Mouse (Mus musculus) left cerebral cortex, adult 8-10 months (tissue): ENCODE data around the gene Sh2d4b. TPM values are rescaled to one million over a fixed set of nuclear protein-coding genes. Genes with fewer than 3 reads are reported as not detected.
A peak's percentile ranks its signal among the peaks of the same experiment; 100 is the strongest.

Experiments used
- DNase-seq, 2 experiments: peaks; one replicate each; pipeline ENCODE4 v3.0.0; 2022; ENCODE audit warnings: low spot score in 2 of 2
- total RNA-seq, 4 experiments: library from RNA; stranded (reverse); gene quantifications; 2 replicates each; pipeline ENCODE4 v1.2.4; 2022

Sh2d4b gene
- total RNA-seq, 4 experiments from 2014 or later = 2.5 to 3.5 (median 3.0) TPM

DNA sequence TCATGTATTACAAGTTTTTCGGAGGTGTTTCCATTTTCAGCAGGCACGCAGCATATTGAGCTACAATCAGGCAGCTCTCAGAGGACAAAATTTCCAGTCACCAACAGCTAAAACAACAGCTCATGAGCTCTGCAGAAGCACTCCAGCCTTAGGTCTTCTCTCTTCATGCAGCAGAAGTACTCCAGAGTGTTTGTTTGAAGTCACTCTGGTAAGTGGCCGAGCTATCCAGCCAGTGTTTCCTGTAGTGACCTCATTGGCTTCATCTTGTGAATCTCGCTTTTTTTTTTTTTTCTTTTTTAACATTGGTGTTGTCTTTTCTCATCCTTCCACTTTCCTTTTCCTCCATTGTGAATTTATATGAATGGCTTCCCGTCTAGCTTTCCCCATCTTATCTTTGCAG, 40.1 kb downstream of the Sh2d4b start:
- DNase-seq = no peak

DNA sequence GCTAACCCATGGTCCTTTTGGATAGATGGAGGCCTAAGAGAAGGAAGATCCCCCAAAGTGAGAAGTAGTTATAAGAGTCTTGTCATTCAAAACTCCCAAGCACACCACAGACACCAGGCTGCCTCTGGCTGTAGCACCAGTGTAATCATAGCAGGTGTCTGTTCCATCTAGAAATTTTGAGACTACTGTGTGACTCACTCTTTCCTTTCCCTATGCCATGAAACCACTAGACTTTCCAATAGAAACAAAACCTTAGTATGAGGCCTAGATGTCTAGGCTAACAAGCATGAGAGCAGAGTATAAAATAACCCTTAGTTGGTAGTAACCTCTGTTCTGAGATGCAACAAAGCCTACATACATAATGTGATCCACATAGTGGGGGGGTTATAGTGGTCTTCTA, 55.7 kb downstream of the Sh2d4b start:
- no peak for DNase-seq

DNA sequence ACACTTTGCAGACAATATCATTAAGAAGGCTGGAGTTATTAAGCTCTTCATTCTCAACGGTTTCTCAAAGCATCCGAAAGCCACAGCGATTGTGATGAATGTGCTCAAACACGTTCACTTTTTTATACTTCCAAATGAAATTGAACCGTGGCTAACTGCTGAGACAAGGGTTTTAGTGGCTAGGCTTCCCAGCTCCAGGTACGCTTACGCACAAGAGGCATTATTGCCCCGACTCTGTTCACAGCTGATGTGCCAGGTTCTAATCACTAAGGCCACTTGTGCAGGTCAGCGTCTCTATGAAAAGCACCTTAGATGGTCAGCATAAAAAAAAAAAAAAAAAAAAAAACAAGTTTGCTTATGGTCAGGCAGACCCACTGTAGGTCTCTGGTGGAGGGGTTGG, 62.6 kb downstream of the Sh2d4b start:
- no peak for DNase-seq

DNA sequence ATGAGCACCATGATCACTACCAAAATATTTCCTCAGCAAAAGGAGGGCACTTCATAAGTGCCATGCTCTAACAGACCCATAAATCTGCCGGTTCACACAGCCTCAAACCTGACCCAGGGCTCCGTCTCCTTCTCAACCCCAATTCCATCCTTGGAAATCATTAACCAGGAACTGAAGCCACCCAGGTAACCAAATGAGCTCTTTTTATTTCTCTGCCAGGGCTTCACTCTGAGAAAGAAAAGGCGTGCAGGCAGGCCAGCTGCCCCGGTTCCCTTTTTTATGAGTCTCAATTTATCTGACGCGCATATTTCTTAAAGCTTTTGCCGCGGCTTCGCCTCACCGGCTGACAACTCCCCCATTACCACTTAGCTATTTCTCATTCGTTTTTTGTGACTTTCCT, 63.0 kb downstream of the Sh2d4b start:
- no peak for DNase-seq

DNA sequence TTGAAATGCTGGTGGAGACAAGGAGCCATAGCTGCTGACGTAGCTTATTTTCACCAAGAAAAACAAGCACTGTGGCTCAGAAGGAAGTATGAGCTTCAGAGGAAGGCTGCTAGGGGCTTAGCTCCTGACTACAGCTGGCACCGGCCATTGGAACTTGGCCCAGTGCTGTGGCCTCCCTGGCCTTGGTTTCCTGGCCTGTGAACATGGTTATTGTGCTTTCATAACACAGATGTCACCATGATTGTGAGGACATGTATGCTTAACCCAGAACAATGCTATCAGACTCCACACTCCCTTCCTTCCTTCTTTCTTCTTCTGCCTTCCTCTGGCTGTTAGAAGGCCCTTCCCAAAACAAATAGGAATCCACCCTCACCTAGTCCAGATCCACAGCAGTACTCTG, 75.0 kb downstream of the Sh2d4b start:
- no peak for DNase-seq

DNA sequence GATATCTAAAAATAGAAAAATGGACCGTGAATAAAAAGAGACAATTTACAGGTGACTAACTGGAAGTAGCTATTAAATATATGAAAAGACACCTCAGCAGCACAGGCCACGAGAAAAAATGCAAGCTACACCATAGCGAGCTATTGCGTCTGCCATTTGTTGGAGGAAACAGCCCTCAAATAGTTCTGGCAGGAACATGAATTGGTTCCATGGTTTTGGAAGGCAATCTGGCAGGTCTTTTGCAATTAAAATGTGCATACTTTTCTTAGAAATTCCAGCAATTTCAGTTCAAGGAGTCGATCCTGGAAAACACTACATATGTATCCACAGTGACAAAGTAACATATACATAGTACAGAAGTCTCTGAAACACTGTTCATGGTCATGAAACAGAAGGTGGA, 76.4 kb downstream of the Sh2d4b start:
- no peak for DNase-seq

DNA sequence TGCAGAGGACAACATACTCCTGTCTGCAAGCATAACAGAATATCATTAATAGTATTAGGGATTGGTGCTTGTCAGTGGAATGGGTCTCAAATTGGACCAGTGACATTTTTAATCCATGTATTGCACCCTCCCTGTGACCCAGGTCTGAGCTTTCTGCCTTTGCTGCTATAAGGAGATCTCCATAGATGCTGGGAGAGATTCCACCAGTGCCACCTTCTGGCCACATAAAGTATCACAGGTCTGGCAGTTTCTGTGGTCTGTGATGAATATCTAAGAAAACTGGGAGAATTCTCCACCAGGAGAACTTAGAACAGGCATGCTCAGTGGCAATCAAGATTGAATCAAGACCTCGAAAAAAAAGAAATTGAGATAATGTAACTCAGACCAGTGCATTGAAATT, 101.5 kb downstream of the Sh2d4b start:
- peak; percentile 12 to 40 for DNase-seq

DNA sequence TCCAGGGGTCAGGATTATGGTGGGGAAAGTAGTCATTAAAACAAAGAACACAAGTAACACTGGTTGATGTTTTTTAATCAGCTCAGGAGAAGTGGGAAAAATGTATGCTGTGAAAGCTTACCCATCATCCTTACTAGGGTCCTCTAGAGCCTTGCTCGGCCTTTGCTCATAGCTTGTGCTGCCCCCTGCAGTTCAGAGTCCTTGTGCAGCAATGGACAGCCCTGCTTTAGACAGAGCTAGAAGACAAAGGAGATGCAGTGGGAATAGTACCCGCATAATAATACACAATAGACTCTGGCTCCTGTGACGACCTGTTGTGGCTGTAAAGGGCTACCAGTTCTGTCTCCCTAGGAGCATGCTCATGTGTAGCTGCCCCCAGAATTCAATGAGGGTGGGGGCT, 104.0 kb downstream of the Sh2d4b start:
- no peak for DNase-seq

DNA sequence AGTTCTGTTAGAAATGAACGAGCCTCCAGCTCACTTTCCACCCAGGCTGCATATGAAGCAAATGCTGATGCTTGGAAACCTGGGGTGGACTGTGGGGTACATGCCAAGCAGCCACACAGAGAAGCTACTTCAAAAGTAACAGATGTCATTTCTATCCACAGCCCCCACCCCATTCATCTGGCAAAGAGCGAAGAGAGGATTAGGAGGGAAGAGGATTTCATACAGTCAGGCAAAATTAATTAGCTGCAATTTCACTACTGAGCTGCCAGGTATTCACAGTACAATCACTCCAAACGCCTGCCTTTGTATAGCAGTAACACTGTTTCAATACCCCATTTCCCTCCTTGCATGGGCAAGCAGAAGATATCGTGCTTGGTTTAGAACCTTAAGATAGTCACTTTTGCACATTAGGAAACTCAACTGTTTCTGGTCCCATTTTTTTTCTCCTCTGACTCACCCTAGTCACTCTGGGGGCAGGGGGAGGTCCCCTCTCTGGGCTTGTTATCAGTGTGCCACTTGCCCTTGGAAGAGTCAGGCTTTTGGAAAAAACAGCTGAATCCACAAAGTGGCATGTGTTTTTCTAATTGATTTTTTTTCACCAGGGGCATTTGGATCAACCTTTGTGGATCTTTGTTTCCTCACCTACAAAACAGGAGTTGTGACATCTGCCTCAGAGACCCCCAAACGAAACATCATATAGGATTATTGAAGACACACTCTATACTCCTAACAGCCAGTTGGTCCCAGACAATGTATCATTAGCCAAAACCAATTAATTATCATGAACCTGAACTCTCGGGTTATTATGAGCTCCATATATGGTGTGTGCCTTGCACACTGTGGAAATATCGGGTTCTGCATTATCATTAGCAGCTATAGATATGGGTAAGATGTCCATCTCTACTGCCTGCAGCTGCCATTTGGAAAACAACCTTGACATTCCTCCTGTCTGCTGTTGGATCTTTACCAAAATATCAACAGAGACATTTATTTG, 123.7 kb downstream of the Sh2d4b start:
- no peak for DNase-seq

Other genes with a start within 250 kb of the Sh2d4b start
- 10 to 100 TPM; 37.0 to 49.9 (median 44.1) TPM for gene Tspan14, start 73.5 kb upstream of the Sh2d4b start, total RNA-seq
- 100 to 1,000 TPM; 121 to 133 (median 125) TPM for gene Fam213a, start 120.5 kb upstream of the Sh2d4b start, total RNA-seq
- 1 to 10 TPM in 2 of 4 experiments, under 1 TPM in 2; 0.78 to 1.3 (median 0.98) TPM for gene Dydc2, start 175.9 kb upstream of the Sh2d4b start, total RNA-seq
- gene Dydc1, start 179.6 kb upstream of the Sh2d4b start, total RNA-seq = not detected
- not detected for gene Mat1a, start 211.8 kb upstream of the Sh2d4b start, total RNA-seq
- not detected for gene Sftpa1, start 238.5 kb upstream of the Sh2d4b start, total RNA-seq